Mouse (Mus musculus) hindbrain, embryonic 14.5 days (tissue): Measurements from ENCODE around the gene Cd3eap. TPM values are rescaled to one million over a fixed set of nuclear protein-coding genes. Genes with fewer than 3 reads are reported as not detected.

Experiments
- ATAC-seq: fragments of 200-750 bp; cut with Nextera tagmentation; 2 replicates; pipeline ENCODE4 v1.8.0; 2017; ENCODE audit warnings: moderate number of reproducible peaks, mild to moderate bottlenecking, moderate TSS enrichment, moderate library complexity; ENCODE audit not compliant: low FRiP score
- DNase-seq: peaks from one replicate; pipeline ENCODE4 v3.0.0-alpha.2; 2015; ENCODE audit warnings: low spot score
- H3K27ac ChIP-seq: fragments of 300-500 bp; sonication (generic); 2 replicates; pipeline ENCODE4 v1.5.1; 2014; ENCODE audit warnings: mild to moderate bottlenecking, moderate library complexity
- H3K27me3 ChIP-seq: fragments of 300-500 bp; sonication (generic); 2 replicates; pipeline ENCODE4 v1.6.1; 2014; ENCODE audit warnings: mild to moderate bottlenecking, low read length, mixed read lengths; ENCODE audit not compliant: control insufficient read depth, insufficient read depth
- H3K36me3 ChIP-seq: fragments of 300-500 bp; sonication (generic); replicated peaks from 2 replicates; pipeline ENCODE4 v1.6.1; 2014; ENCODE audit not compliant: control insufficient read depth, insufficient read depth
- H3K4me1 ChIP-seq: fragments of 300-500 bp; sonication (generic); replicated peaks from 2 replicates; pipeline ENCODE4 v1.6.1; 2014; ENCODE audit warnings: antibody characterized with exemption, low read length, mixed read lengths; ENCODE audit not compliant: control insufficient read depth, insufficient read depth
- H3K4me2 ChIP-seq: fragments of 300-500 bp; sonication (generic); replicated peaks from 2 replicates; pipeline ENCODE4 v1.6.1; 2014; ENCODE audit warnings: mild to moderate bottlenecking, moderate library complexity
- H3K4me3 ChIP-seq: fragments of 300-500 bp; sonication (generic); replicated peaks from 2 replicates; pipeline ENCODE4 v1.5.1; 2014; ENCODE audit warnings: mild to moderate bottlenecking, low read length
- H3K9ac ChIP-seq: fragments of 300-500 bp; sonication (generic); 2 replicates; pipeline ENCODE4 v1.6.1; 2014
- H3K9me3 ChIP-seq: fragments of 300-500 bp; sonication (generic); 2 replicates; pipeline ENCODE4 v1.6.1; 2016; ENCODE audit warnings: low read length; ENCODE audit not compliant: control insufficient read depth
- WGBS: fragments of 180-500 bp; shearing (Covaris S2); extraction: QIAGEN DNeasy Blood & Tissue Kit; methylation state at CpG from one replicate; pipeline ENCODE4 v1.1.7; 2014; 5-methylcytosine and 5-hydroxymethylcytosine counted together
- polyA plus RNA-seq: library from polyadenylated mRNA; unstranded; fragments of >200 nt; fragmentation: Nextera tagmentation; extraction: Ambion mirVana; gene quantifications from 2 replicates; pipeline ENCODE4 v1.2.1, GENCODE M21; 2014

Gene Cd3eap
- polyA plus RNA-seq: 17.0 TPM in 2 replicates

GRCm38 (mm10) chr7:19359299-19359891 is at the start of gene Cd3eap, which contains the start of gene Ppp1r13l:
Gene Cd3eap (minus strand): TSS chr7:19359483.
Gene Ppp1r13l (plus strand): TSS chr7:19359749.
- H3K4me2 ChIP-seq: peak within 1 kb of the TSS; percentile 85
- under 1% methylated on average over 31 of the region's 31 CpGs for WGBS
- peak; percentile 84 for DNase-seq

GRCm38 (mm10) chr7:19405417-19405816 is 46.1 kb upstream of the Cd3eap start:
- 4% methylated on average over 19 of the region's 19 CpGs for WGBS
- H3K4me2 ChIP-seq: 0 out of 2 replicates have a peak overlapping the region, but pooled peaks have one; percentile 10
- H3K27ac ChIP-seq: no peak overlapping the region
- no peaks in the 10 kb centered on the region for H3K9me3 ChIP-seq
- no peaks in the 10 kb centered on the region for H3K36me3 ChIP-seq
- DNase-seq (peak; percentile 94), ATAC-seq (peak; percentile 71)
- H3K4me3 ChIP-seq: no peak overlapping the region
- H3K4me1 ChIP-seq: no peaks in the 10 kb centered on the region; the same call in 1 of the 2 replicates
- peaks cover 39% of the 10 kb centered on the region for H3K27me3 ChIP-seq
- H3K9ac ChIP-seq: no peak overlapping the region

More at GRCm38 (mm10) chr7:19359299-19359891, at the start of gene Cd3eap, which contains the start of gene Ppp1r13l:
- no peak within 1 kb of the TSS; the same call in 1 of the 2 replicates for H3K27ac ChIP-seq
- peaks cover 21% of the 10 kb centered on the region for H3K36me3 ChIP-seq
- H3K4me1 ChIP-seq: peaks cover 20% of the 10 kb centered on the region; the same call in 1 of the 2 replicates
- peak within 1 kb of the TSS; percentile 72 for H3K9ac ChIP-seq
- no peaks in the 10 kb centered on the region for H3K9me3 ChIP-seq
- H3K4me3 ChIP-seq: peak within 1 kb of the TSS; percentile 72
- peak; percentile 82 for ATAC-seq
- H3K27me3 ChIP-seq: no peaks in the 10 kb centered on the region

- ATAC-seq (no peak), DNase-seq (no peak)
- Histone ChIP-seq H3K4me2 (peak within 1 kb of the TSS; percentile 86), H3K36me3 (no peaks in the 10 kb centered on the region), H3K27ac (no peak within 1 kb of the TSS), H3K27me3 (peaks cover 43% of the 10 kb centered on the region), H3K9ac (peak within 1 kb of the TSS; percentile 48), H3K4me1 (no peaks in the 10 kb centered on the region; the same call in 1 of the 2 replicates), H3K4me3 (peak within 1 kb of the TSS; percentile 42), H3K9me3 (no peaks in the 10 kb centered on the region)
- 56% methylated on average over 7 of the region's 7 CpGs for WGBS
These were observed 45.2 kb upstream of the Cd3eap start, which contains the start of gene Ckm for GRCm38 (mm10) chr7:19404476-19404875. Gene Ckm (plus strand): TSS chr7:19404776.

GRCm38 (mm10) chr7:19403731-19404296 is 44.5 kb upstream of the Cd3eap start, which contains the start of gene Klc3:
Gene Klc3 (minus strand): TSS chr7:19404104.
- H3K4me1 ChIP-seq: no peaks in the 10 kb centered on the region; the same call in 1 of the 2 replicates
- under 1% methylated on average over 59 of the region's 62 CpGs for WGBS
- peaks cover 49% of the 10 kb centered on the region for H3K27me3 ChIP-seq
- no peaks in the 10 kb centered on the region for H3K36me3 ChIP-seq
- no peak within 1 kb of the TSS for H3K27ac ChIP-seq
- no peaks in the 10 kb centered on the region for H3K9me3 ChIP-seq
- peak within 1 kb of the TSS; percentile 86 for H3K4me2 ChIP-seq
- ATAC-seq: peak; percentile 12; the same call in 1 of the 2 replicates
- peak within 1 kb of the TSS; percentile 42 for H3K4me3 ChIP-seq
- H3K9ac ChIP-seq: peak within 1 kb of the TSS; percentile 48
- DNase-seq: no peak

GRCm38 (mm10) chr7:19402535-19403112 is 43.3 kb upstream of the Cd3eap start:
- H3K27me3 ChIP-seq: peaks cover 49% of the 10 kb centered on the region
- no peak for ATAC-seq
- no peaks in the 10 kb centered on the region; the same call in 1 of the 2 replicates for H3K4me1 ChIP-seq
- H3K4me2 ChIP-seq: no peak overlapping the region
- DNase-seq: no peak
- 66% methylated on average over 9 of the region's 9 CpGs for WGBS
- H3K9ac ChIP-seq: no peak overlapping the region
- H3K4me3 ChIP-seq: no peak overlapping the region
- H3K36me3 ChIP-seq: no peaks in the 10 kb centered on the region
- H3K27ac ChIP-seq: no peak overlapping the region
- no peaks in the 10 kb centered on the region for H3K9me3 ChIP-seq

GRCm38 (mm10) chr7:19400946-19401345 is 41.7 kb upstream of the Cd3eap start:
- 90% methylated on average over 4 of the region's 4 CpGs for WGBS
- no peak for ATAC-seq
- H3K27me3 ChIP-seq: peaks cover 49% of the 10 kb centered on the region

GRCm38 (mm10) chr7:19399496-19400280 is 40.4 kb upstream of the Cd3eap start:
- Histone ChIP-seq H3K4me3 (0 out of 2 replicates have a peak overlapping the region, but pooled peaks have one; percentile 0), H3K27ac (no peak overlapping the region), H3K4me1 (no peaks in the 10 kb centered on the region; the same call in 1 of the 2 replicates), H3K36me3 (peaks cover 12% of the 10 kb centered on the region), H3K4me2 (peak overlapping the region; percentile 13), H3K27me3 (peaks cover 42% of the 10 kb centered on the region), H3K9me3 (no peaks in the 10 kb centered on the region), H3K9ac (no peak overlapping the region)
- no peak for ATAC-seq
- DNase-seq: no peak
- 3% methylated on average over 26 of the region's 27 CpGs for WGBS

More at GRCm38 (mm10) chr7:19400946-19401345, 41.7 kb upstream of the Cd3eap start:
- Histone ChIP-seq H3K27ac (no peak overlapping the region), H3K4me3 (no peak overlapping the region), H3K9me3 (no peaks in the 10 kb centered on the region), H3K9ac (no peak overlapping the region), H3K36me3 (no peaks in the 10 kb centered on the region), H3K4me2 (no peak overlapping the region), H3K4me1 (no peaks in the 10 kb centered on the region; the same call in 1 of the 2 replicates)
- DNase-seq: no peak

- Histone ChIP-seq H3K27me3 (peaks cover 6% of the 10 kb centered on the region), H3K9me3 (no peaks in the 10 kb centered on the region), H3K4me3 (no peak overlapping the region), H3K27ac (no peak overlapping the region), H3K9ac (no peak overlapping the region), H3K4me1 (no peaks in the 10 kb centered on the region; the same call in 1 of the 2 replicates), H3K4me2 (no peak overlapping the region), H3K36me3 (peaks cover 64% of the 10 kb centered on the region)
- ATAC-seq (no peak), DNase-seq (no peak)
- WGBS: 93% methylated on average over 8 of the region's 8 CpGs
These were observed 35.2 kb upstream of the Cd3eap start for GRCm38 (mm10) chr7:19394484-19394883.
